Mouse (Mus musculus) liver, embryonic 14.5 days (tissue): ENCODE measurements at regions not wholly inside any gene's neighbourhood (a gene's known extent, or its start where the extent isn't known, plus 50 kb on each side); places are given as distances from the start of the nearest gene placed in this dataset.

Experiments
- ATAC-seq: fragments of 200-750 bp; cut with Nextera tagmentation; 2 replicates; pipeline ENCODE4 v1.8.0; 2017; ENCODE audit warnings: moderate number of reproducible peaks, mild to moderate bottlenecking, moderate library complexity; ENCODE audit not compliant: insufficient read depth
- DNase-seq, 3 experiments: peaks; one replicate each; pipeline ENCODE4 v3.0.0-alpha.2; 2012 to 2013; ENCODE audit warnings: low read depth in 3 of 3, low spot score in 3 of 3
- H3K27ac ChIP-seq: fragments of 300-500 bp; sonication (generic); 2 replicates; pipeline ENCODE4 v1.5.1; 2014; ENCODE audit warnings: moderate library complexity, mild to moderate bottlenecking, control low read depth, inconsistent platforms
- H3K27me3 ChIP-seq: fragments of 300-500 bp; sonication (generic); 2 replicates; pipeline ENCODE4 v1.6.1; 2014; ENCODE audit warnings: mild to moderate bottlenecking, low read length, moderate library complexity; ENCODE audit not compliant: control insufficient read depth, insufficient read depth
- H3K36me3 ChIP-seq: fragments of 300-500 bp; sonication (generic); replicated peaks from 2 replicates; pipeline ENCODE4 v1.6.1; 2014; ENCODE audit warnings: low read depth; ENCODE audit not compliant: control insufficient read depth, insufficient read depth
- H3K4me1 ChIP-seq, 2 experiments: fragments of 200-500 bp in 1 of 2; fragments of 300-500 bp in 1 of 2; sonication (generic) in 1 of 2; replicated peaks; 2 replicates each; pipeline ENCODE4 v1.6.1; 2012 to 2014; ENCODE audit warnings: antibody characterized with exemption in 1 of 2, inconsistent platforms in 1 of 2, low read length in 1 of 2; ENCODE audit not compliant: control insufficient read depth in 2 of 2, insufficient read depth in 2 of 2
- H3K4me2 ChIP-seq: fragments of 300-500 bp; sonication (generic); 2 replicates; pipeline ENCODE4 v1.6.1; 2014; ENCODE audit warnings: low read depth, mild to moderate bottlenecking, control low read depth, moderate library complexity
- H3K4me3 ChIP-seq, 2 experiments: fragments of 200-500 bp in 1 of 2; fragments of 300-500 bp in 1 of 2; sonication (generic) in 1 of 2; 2 replicates each; pipeline ENCODE4 v1.5.1; 2012 to 2014; ENCODE audit warnings: low read depth in 2 of 2, low read length in 2 of 2, mild to moderate bottlenecking in 2 of 2, control low read depth in 1 of 2, inconsistent platforms in 1 of 2, moderate library complexity in 1 of 2; ENCODE audit not compliant: insufficient read depth in 1 of 2
- H3K9ac ChIP-seq: fragments of 300-500 bp; sonication (generic); replicated peaks from 2 replicates; pipeline ENCODE4 v1.6.1; 2014; ENCODE audit warnings: mild to moderate bottlenecking, control low read depth, moderate library complexity
- H3K9me3 ChIP-seq: fragments of 300-500 bp; sonication (generic); 2 replicates; pipeline ENCODE4 v1.6.1; 2016; ENCODE audit warnings: low read length, mixed read lengths; ENCODE audit not compliant: control insufficient read depth
- CTCF ChIP-seq: IDR thresholded peaks from 2 replicates; pipeline ENCODE4 v1.5.1; 2016; ENCODE audit warnings: antibody characterized with exemption, low read depth, control low read depth
- EP300 ChIP-seq: IDR thresholded peaks from 2 replicates; pipeline ENCODE4 v1.6.1; 2016; ENCODE audit warnings: antibody characterized with exemption, low read depth
- WGBS: fragments of 180-500 bp; shearing (Covaris S2); extraction: QIAGEN DNeasy Blood & Tissue Kit; methylation state at CpG from one replicate; pipeline ENCODE4 v1.1.7; 2014; ENCODE audit not compliant: insufficient replicate concordance; 5-methylcytosine and 5-hydroxymethylcytosine counted together

DNA sequence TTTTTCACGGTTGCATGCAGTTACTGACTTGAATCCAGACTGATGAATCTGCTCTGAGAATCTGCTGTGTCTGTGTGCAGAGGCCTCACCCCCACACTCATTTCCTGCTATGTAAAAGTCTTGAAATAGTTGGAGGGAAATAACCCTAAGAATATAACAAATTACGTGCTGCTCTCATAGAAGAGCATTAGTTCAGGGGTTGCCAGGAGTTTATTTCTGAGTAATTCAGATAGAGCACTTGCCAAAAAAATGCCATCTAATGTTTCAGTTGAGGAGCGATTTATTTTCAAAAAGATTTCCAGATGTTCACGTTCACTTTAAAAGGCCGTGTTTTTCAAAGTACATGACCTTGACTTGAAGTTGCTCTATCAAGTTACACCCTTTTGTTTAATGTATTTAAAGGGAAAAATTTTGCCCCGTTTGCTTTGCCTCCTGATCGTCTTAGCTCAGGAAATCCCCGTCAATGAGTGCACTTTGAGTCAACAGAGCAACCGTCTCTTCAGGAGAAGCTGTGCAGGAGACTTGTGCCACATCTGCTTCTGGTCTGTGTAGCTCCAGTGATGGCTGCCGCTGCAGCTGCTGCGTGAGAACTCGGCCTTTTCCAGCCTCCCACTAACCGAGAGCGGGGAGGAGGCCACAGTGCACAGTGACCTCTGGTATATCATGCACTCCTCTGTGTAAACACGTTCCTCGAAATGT, 50.9 kb upstream of the Sec61g start:
- H3K9me3 ChIP-seq = no peaks in the 10 kb centered on the region
- H3K4me1 ChIP-seq = no peaks in the 10 kb centered on the region
- no peak overlapping the region for H3K4me2 ChIP-seq
- 47% methylated on average over 16 of the region's 16 CpGs for WGBS
- no peak overlapping the region for H3K27ac ChIP-seq
- H3K27me3 ChIP-seq = no peaks in the 10 kb centered on the region
- H3K9ac ChIP-seq = no peak overlapping the region
- H3K36me3 ChIP-seq = no peaks in the 10 kb centered on the region
- peak; percentile 15; the same call in 1 of the 2 replicates for ATAC-seq
- H3K4me3 ChIP-seq = no peak overlapping the region
- TF ChIP-seq EP300 = no peak
- TF ChIP-seq CTCF = no peak
- DNase-seq = no peak

DNA sequence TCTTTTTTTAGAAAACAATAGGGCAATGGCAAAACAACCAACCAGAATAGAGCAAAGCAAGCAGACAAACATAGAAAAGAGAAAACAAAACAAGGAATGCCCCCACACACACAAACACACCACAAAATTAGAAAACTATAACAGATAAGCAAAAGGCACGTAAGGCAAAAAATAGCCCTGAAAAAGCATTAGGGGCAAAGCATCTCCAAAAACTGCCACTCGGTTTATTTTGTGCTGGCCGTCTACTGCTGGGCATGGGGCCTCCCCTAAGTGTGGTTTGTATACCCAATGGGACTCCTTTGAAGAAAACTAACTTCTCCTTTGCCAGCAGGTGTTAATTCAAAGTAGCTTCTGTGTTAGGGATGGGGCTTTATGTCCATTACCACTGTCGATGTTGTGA, 53.4 kb upstream of the Sec61g start:
- Histone ChIP-seq H3K27ac (no peak overlapping the region), H3K36me3 (no peaks in the 10 kb centered on the region), H3K9me3 (no peaks in the 10 kb centered on the region), H3K4me1 (no peaks in the 10 kb centered on the region), H3K27me3 (no peaks in the 10 kb centered on the region), H3K4me3 (no peak overlapping the region), H3K9ac (no peak overlapping the region), H3K4me2 (no peak overlapping the region)
- no peak for ATAC-seq
- TF ChIP-seq EP300 (no peak), CTCF (no peak)
- 45% methylated on average over 4 of the region's 4 CpGs for WGBS
- DNase-seq = no peak

DNA sequence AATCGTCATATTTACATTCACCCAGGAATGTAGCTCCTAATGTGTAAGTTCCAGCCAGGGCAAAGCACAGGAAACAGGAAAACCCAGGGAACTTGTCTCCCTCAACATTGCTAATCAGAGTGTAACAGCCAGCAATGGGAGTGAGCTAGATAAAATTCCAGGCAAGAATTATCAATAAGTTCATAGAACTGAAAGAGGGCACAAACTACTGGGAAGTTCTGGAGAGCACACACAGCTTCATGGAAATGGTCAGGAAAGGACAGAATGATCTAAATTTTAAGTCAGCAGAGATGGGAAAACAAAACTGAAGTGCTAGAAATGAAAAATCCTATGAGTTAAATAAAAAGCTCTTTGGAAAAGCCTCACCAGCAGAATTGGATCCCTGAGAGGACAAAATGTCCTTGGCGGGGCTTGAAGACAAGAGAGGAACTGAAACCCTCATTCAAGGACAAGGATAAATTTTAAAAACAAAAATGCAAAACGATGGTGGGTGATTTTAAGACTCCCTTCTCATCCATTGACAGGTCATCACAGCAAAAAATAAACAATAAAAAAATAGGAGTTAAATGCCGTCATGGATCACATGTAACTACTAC, 80.9 kb upstream of the Sec61g start:
- no peak for ATAC-seq
- Histone ChIP-seq H3K9me3 (no peaks in the 10 kb centered on the region), H3K36me3 (no peaks in the 10 kb centered on the region), H3K4me3 (no peak overlapping the region), H3K4me2 (no peak overlapping the region), H3K9ac (no peak overlapping the region), H3K27ac (no peak overlapping the region), H3K4me1 (no peaks in the 10 kb centered on the region), H3K27me3 (no peaks in the 10 kb centered on the region)
- no peak for DNase-seq
- TF ChIP-seq EP300 (no peak), CTCF (no peak)
- 40% methylated on average over 4 of the region's 4 CpGs for WGBS

DNA sequence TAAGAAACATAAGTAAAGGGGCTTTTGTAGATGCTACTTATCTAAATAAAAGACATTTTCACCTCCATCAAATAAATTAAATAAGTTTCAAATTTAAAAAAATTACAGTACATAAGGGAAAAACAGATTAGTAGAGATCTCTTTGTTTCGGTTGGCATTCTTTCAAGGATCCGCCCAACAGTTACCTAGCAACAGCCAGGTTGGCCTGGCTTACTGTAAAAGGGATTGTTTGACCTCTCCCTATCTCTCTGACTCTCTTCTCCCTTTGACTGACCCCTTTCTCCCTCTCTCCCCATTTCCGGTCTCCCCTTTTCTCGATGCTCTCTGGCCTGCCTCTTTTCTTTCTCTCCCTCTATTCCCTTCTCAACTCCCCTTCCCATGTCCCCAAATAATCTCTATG, 82.3 kb upstream of the Sec61g start:
- no peaks in the 10 kb centered on the region for H3K4me1 ChIP-seq
- 56% methylated on average over 4 of the region's 4 CpGs for WGBS
- DNase-seq (no peak), ATAC-seq (no peak)
- H3K4me2 ChIP-seq = no peak overlapping the region
- H3K27me3 ChIP-seq = no peaks in the 10 kb centered on the region
- no peaks in the 10 kb centered on the region for H3K36me3 ChIP-seq
- TF ChIP-seq EP300 (no peak), CTCF (no peak)
- no peak overlapping the region for H3K27ac ChIP-seq
- no peak overlapping the region for H3K9ac ChIP-seq
- H3K4me3 ChIP-seq = no peak overlapping the region
- no peaks in the 10 kb centered on the region for H3K9me3 ChIP-seq

DNA sequence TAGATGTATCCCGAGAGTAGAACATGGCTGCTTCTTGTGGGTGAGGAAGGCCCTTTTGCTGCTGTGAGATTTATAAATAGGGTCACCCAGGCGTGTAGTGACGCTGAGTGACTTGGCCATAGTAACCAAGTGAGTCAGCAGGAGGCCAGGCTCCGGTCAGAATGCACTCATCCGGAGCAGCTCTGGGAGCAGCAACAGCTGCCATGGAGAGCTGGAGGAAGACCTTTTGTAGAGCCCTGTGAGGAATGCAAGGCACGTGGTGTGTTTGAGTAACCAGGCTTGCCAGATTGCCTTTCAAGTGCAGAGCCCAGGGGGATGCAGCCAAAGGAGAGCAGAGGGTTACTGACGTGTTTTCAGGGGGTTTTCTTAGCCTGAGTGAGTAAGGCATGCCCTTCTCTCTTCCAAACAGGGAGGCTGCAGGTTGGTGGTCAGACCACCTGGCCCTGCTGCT, 83.2 kb upstream of the Sec61g start:
- DNase-seq (no peak), ATAC-seq (peak; percentile 55)
- no peak overlapping the region for H3K9ac ChIP-seq
- H3K4me2 ChIP-seq = no peak overlapping the region
- no peaks in the 10 kb centered on the region for H3K36me3 ChIP-seq
- H3K4me3 ChIP-seq = no peak overlapping the region
- H3K27me3 ChIP-seq = no peaks in the 10 kb centered on the region
- H3K9me3 ChIP-seq = no peaks in the 10 kb centered on the region
- 20% methylated on average over 7 of the region's 7 CpGs for WGBS
- TF ChIP-seq EP300 = no peak
- no peak for TF ChIP-seq CTCF
- H3K4me1 ChIP-seq = no peaks in the 10 kb centered on the region
- H3K27ac ChIP-seq = no peak overlapping the region
